Mouse (Mus musculus) spleen, postnatal 10 days (tissue): ENCODE results near the gene Snn.

ENCODE experiments used
- DNase-seq, 2 experiments: peaks; one replicate each; pipeline ENCODE4 v3.0.0; 2021 to 2022; ENCODE audit warnings: low spot score in 2 of 2

Gene Snn

GRCm38 (mm10) chr16:11084181-11084580, 23.4 kb downstream of the Snn start:
- no peak for DNase-seq

GRCm38 (mm10) chr16:11086299-11086698, 25.6 kb downstream of the Snn start:
- no peak for DNase-seq

GRCm38 (mm10) chr16:11086856-11087588, 26.3 kb downstream of the Snn start:
- no peak for DNase-seq

GRCm38 (mm10) chr16:11090836-11091570, 30.3 kb downstream of the Snn start:
- no peak for DNase-seq

GRCm38 (mm10) chr16:11092061-11092460, 31.3 kb downstream of the Snn start:
- no peak for DNase-seq

GRCm38 (mm10) chr16:11092523-11092922, 31.8 kb downstream of the Snn start:
- DNase-seq, result no peak

GRCm38 (mm10) chr16:11093717-11094386, 33.1 kb downstream of the Snn start:
- no peak for DNase-seq

GRCm38 (mm10) chr16:11097301-11097700, 36.6 kb downstream of the Snn start:
- DNase-seq, result no peak

- DNase-seq, result no peak
These were observed 44.2 kb downstream of the Snn start for GRCm38 (mm10) chr16:11104905-11105304.

GRCm38 (mm10) chr16:11109198-11109740, 48.5 kb downstream of the Snn start:
- DNase-seq, result no peak

GRCm38 (mm10) chr16:11122625-11123024, 61.9 kb downstream of the Snn start:
- no peak for DNase-seq

- no peak for DNase-seq
These were observed 63.4 kb downstream of the Snn start for GRCm38 (mm10) chr16:11124110-11124509.
